Mouse (Mus musculus) urinary bladder, postnatal 4 days (tissue): ENCODE measurements around the gene Arhgap42.
A peak's percentile ranks its signal among the peaks of the same experiment; 100 is the strongest.

Experiments
- DNase-seq, 2 experiments: peaks; one replicate each; pipeline ENCODE4 v3.0.0; 2021 to 2022; ENCODE audit warnings: low spot score in 2 of 2

The Arhgap42 gene

GRCm38 (mm10) chr9:9238438-9239391 is at the start of gene Arhgap42:
Arhgap42 (minus strand) TSS chr9:9239101.
- peak; percentile 62 to 66 for DNase-seq

- DNase-seq, result no peak
Measured at GRCm38 (mm10) chr9:9288140-9288539, 49.2 kb upstream of the Arhgap42 start.

GRCm38 (mm10) chr9:9269305-9269704 is 30.4 kb upstream of the Arhgap42 start:
- DNase-seq, result no peak

GRCm38 (mm10) chr9:9267606-9268601 is 29.0 kb upstream of the Arhgap42 start:
- no peak for DNase-seq

- DNase-seq, result no peak
Measured at GRCm38 (mm10) chr9:9263543-9263942, 24.6 kb upstream of the Arhgap42 start.

- DNase-seq, result no peak
Measured at GRCm38 (mm10) chr9:9262479-9262878, 23.6 kb upstream of the Arhgap42 start.

GRCm38 (mm10) chr9:9254764-9255163 is 15.9 kb upstream of the Arhgap42 start:
- DNase-seq, result no peak

- no peak for DNase-seq
Measured at GRCm38 (mm10) chr9:9248529-9248928, 9.6 kb upstream of the Arhgap42 start.

- DNase-seq, result no peak
Measured at GRCm38 (mm10) chr9:9245994-9246393, 7.1 kb upstream of the Arhgap42 start.

GRCm38 (mm10) chr9:9243834-9244233 is 4.9 kb upstream of the Arhgap42 start:
- no peak for DNase-seq

- DNase-seq, result no peak
Measured at GRCm38 (mm10) chr9:9241202-9241795, 2.4 kb upstream of the Arhgap42 start.

GRCm38 (mm10) chr9:9237511-9237910 is 1.4 kb downstream of the Arhgap42 start:
- DNase-seq, result no peak

- no peak for DNase-seq
Measured at GRCm38 (mm10) chr9:9229662-9230061, 9.2 kb downstream of the Arhgap42 start.

GRCm38 (mm10) chr9:9224837-9225236 is 14.1 kb downstream of the Arhgap42 start:
- no peak for DNase-seq

GRCm38 (mm10) chr9:9223384-9223783 is 15.5 kb downstream of the Arhgap42 start:
- no peak for DNase-seq

GRCm38 (mm10) chr9:9221950-9222486 is 16.9 kb downstream of the Arhgap42 start:
- DNase-seq, result no peak

- DNase-seq, result no peak
Measured at GRCm38 (mm10) chr9:9221185-9221584, 17.7 kb downstream of the Arhgap42 start.

GRCm38 (mm10) chr9:9218301-9218700 is 20.6 kb downstream of the Arhgap42 start:
- DNase-seq, result no peak

- DNase-seq, result no peak
Measured at GRCm38 (mm10) chr9:9214849-9215248, 24.1 kb downstream of the Arhgap42 start.

- no peak for DNase-seq
Measured at GRCm38 (mm10) chr9:9214296-9214695, 24.6 kb downstream of the Arhgap42 start.

GRCm38 (mm10) chr9:9211411-9212087 is 27.4 kb downstream of the Arhgap42 start:
- no peak for DNase-seq
